22 mouse cellular contexts compared by ENCODE assay signal in genomic region chr13:59645491-59645890, GRCm38 (mm10). TPM values are rescaled to one million over a fixed set of nuclear protein-coding genes. Genes with fewer than 3 reads are reported as not detected.
"Had no signal": no experiment of that assay in that cellular context is flagged by ENCODE, and none has a peak within 500 bp of the region (broad histone marks: within the 10 kb centered on the region; RNA-seq: fewer than 3 reads in every experiment).

No protein-coding gene starts in this region.

- H3K4me2 ChIP-seq: kidney, embryonic 15.5 days; limb, embryonic 12.5 days; limb, embryonic 15.5 days; lung, embryonic 15.5 days; midbrain, embryonic 11.5 days had no signal

- H3K4me1 ChIP-seq: limb, embryonic 12.5 days had no signal

- H3K27me3 ChIP-seq: kidney, embryonic 15.5 days; limb, embryonic 12.5 days; limb, embryonic 15.5 days; lung, embryonic 15.5 days had no signal

- H3K9me3 ChIP-seq: kidney, embryonic 15.5 days; limb, embryonic 12.5 days; limb, embryonic 15.5 days; lung, embryonic 15.5 days had no signal

- H3K9ac ChIP-seq: kidney, embryonic 15.5 days; limb, embryonic 12.5 days; limb, embryonic 15.5 days; liver, embryonic 14.5 days; lung, embryonic 15.5 days had no signal

- H3K27ac ChIP-seq: limb, embryonic 15.5 days; liver, embryonic 14.5 days; lung, embryonic 15.5 days had no signal

- DNase-seq: kidney, adult 8-10 months; kidney, postnatal 10 days; kidney, postnatal 4 days; left cerebral cortex, postnatal 4 days; lung, adult 18-20 months; lung, postnatal 10 days; lung, postnatal 36 days; midbrain, embryonic 14.5 days; thymus, adult 2 months; thymus, postnatal 14 days had no signal

- H3K4me3 ChIP-seq: kidney, embryonic 15.5 days; limb, embryonic 12.5 days; limb, embryonic 15.5 days; lung, embryonic 15.5 days had no signal

RNA-seq across cellular contexts. Expression of gene 4921517D22Rik, which starts 48.4 kb away (rescaled TPM):
- polyA plus RNA-seq: kidney, embryonic 15.5 days; limb, embryonic 12.5 days; limb, embryonic 15.5 days; liver, embryonic 14.5 days; lung, embryonic 15.5 days; midbrain, embryonic 11.5 days; midbrain, embryonic 14.5 days; midbrain, postnatal 0 days; neural tube, embryonic 11.5 days; neural tube, embryonic 14.5 days; small intestine, adult 2 months; spleen, adult 2 months; stomach, embryonic 16.5 days; thymus, adult 2 months had no signal
